Mouse (Mus musculus): ENCODE results near the gene Ccdc189. TPM values are rescaled to one million over a fixed set of nuclear protein-coding genes. Genes with fewer than 3 reads are reported as not detected.

Ccdc189 gene
- total RNA-seq, 1 experiment: 3.8 TPM

DNA sequence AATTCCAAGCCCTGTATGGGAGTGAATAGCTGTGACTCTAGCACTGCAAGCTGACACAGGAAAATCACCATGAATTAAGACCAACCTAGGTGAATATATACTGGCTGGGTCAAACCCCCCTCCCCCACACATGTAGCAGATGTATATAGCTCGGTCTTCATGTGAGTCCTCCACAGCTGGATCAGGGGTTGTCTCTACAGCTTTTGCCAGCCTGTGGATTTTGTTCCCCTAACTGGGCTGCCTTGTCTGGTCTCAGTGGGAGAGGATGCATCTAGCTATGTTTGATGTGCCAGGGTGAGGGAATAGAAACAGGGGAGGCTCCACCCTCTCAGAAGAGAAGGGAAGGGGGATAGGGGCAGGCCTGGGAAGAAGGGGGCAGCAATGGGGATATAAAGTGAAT, 27.9 kb upstream of the Ccdc189 start:
- DNase-seq (ENCODE audit: low read depth, low spot score): no peak
- in situ Hi-C loops (cut with MboI; ENCODE audit: low sequenced_read_pairs in 2 of 2, unreplicated experiment in 2 of 2): no loop called here

DNA sequence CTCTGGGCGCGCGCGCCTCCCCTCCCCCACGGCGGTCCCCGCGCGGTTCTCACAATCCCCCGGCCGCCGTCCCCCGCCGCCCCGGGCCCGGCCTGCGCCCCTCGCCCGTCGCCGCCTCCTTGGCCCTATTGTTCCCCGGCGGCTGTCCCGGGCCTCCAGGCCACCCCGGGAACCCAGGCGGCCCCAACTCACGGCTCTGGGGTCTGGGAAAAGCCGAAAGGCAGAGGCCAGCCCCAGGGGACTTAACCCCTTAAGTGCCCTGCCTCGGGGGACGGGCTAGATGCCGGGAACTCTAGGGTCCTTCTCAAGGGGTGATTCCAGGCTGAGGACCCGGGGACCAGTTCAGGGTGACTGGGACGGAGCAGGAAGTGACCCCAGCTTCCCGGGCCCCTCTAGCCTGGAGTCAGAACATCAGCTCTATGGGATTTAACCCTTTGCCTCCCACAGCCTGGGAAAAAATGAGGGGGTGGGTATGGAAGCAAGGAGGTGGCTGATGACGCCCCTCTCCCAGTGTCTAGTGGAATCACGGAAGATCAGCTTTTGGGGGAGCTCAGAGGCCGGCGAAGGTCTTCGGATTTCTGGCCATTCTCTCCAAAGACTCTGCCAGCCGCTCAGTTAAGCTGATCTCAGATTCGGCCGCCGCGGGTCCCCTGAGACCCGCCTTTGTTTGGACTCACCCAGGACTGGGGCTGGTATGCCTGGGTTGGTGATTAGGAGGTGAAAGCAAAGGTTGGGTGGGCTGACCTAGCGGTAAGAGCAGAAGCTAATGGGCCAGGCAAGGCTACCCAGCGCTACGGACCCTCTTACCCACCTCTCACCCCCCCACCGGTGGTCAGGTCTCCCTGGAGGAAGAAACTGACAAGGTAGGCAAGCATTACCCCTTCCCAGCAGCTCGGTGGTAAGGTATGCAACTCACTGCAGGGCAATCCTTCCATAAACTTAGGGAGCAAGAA, 26.8 kb upstream of the Ccdc189 start, which contains the start of gene Zfp629:
TSS of gene Zfp629 (minus strand) at position 907 of the 953 bp plus-strand sequence.
- in situ Hi-C loops (cut with MboI; ENCODE audit: low sequenced_read_pairs in 2 of 2, unreplicated experiment in 2 of 2): no loop called here
- peaks cover 26% of the 10 kb centered on the region for H3K36me3 ChIP-seq (ENCODE audit: control insufficient read depth, insufficient read depth, low read length, poor library complexity, severe bottlenecking)

More for the DNA sequence above, 27.9 kb upstream of the Ccdc189 start:
- Histone ChIP-seq H3K9ac (ENCODE audit: insufficient read depth, low read depth, low read length, poor library complexity, severe bottlenecking) (no peak overlapping the region), H3K4me3 (ENCODE audit: insufficient read depth in 1 of 2, low read depth in 1 of 2, low read length in 2 of 2, poor library complexity in 1 of 2, severe bottlenecking in 1 of 2) (no peak overlapping the region), H3K9me3 (ENCODE audit: control insufficient read depth, insufficient read depth, low read depth, low read length) (peaks cover 10% of the 10 kb centered on the region), H3K27ac (ENCODE audit: insufficient read depth, low read depth, low read length, poor library complexity, severe bottlenecking) (no peak overlapping the region), H3K4me1 (ENCODE audit: control insufficient read depth in 2 of 2, insufficient read depth in 2 of 2, low read length in 2 of 2, poor library complexity in 1 of 2) (peaks cover 0 to 3% of the 10 kb centered on the region in 2 experiments; a peak in 1 of 4 replicates), H3K36me3 (ENCODE audit: control insufficient read depth, insufficient read depth, low read length, poor library complexity, severe bottlenecking) (peaks cover 14% of the 10 kb centered on the region)
- TF ChIP-seq ZC3H11A (IDR thresholded peaks at IDR 0.05; ENCODE audit: borderline replicate concordance, low read depth, low read length) (no peak), MAFK (IDR thresholded peaks at IDR 0.05; ENCODE audit: insufficient read depth, low read depth, low read length) (no peak), HCFC1 (IDR thresholded peaks at IDR 0.05; ENCODE audit: borderline replicate concordance, insufficient read depth, low read length) (no peak), ZNF384 (IDR thresholded peaks at IDR 0.05; ENCODE audit: low read depth, low read length) (no peak), CHD2 (IDR thresholded peaks at IDR 0.05; ENCODE audit: low read depth, low read length) (no peak)

DNA sequence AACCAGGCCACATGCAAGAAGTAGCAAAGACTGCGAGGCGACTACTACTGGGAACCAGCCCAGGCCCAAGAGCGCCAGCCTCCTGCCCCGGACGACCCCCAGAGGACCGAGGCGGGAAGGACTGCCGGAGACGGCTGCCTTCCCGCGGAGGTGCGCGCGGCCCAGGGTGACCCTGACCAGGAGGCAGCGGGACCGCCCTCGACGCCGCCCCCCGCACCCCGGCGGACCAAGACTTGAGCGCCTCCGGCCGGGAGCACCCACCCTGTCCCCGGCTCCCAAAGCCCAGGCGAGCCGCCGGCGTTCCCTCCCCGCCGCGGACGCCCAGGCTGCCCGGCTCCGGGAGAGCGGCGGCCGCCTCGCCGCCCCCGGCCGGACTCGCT, 26.1 kb upstream of the Ccdc189 start:
- H3K27ac ChIP-seq (ENCODE audit: insufficient read depth, low read depth, low read length, poor library complexity, severe bottlenecking): no peak overlapping the region; the same call in 1 of the 2 replicates
- H3K4me3 ChIP-seq (ENCODE audit: insufficient read depth in 1 of 2, low read depth in 1 of 2, low read length in 2 of 2, poor library complexity in 1 of 2, severe bottlenecking in 1 of 2): peak overlapping the region; percentile 56 to 80; a peak in 3 of 4 replicates
- DNase-seq (ENCODE audit: low read depth, low spot score): no peak
- in situ Hi-C loops (cut with MboI; ENCODE audit: low sequenced_read_pairs in 2 of 2, unreplicated experiment in 2 of 2): no loop called here
- peaks cover 30% of the 10 kb centered on the region for H3K36me3 ChIP-seq (ENCODE audit: control insufficient read depth, insufficient read depth, low read length, poor library complexity, severe bottlenecking)
- no peak for TF ChIP-seq HCFC1 (IDR thresholded peaks at IDR 0.05; ENCODE audit: borderline replicate concordance, insufficient read depth, low read length)
- no peak for TF ChIP-seq CHD2 (IDR thresholded peaks at IDR 0.05; ENCODE audit: low read depth, low read length)
- no peak for TF ChIP-seq MAFK (IDR thresholded peaks at IDR 0.05; ENCODE audit: insufficient read depth, low read depth, low read length)
- TF ChIP-seq ZNF384 (IDR thresholded peaks at IDR 0.05; ENCODE audit: low read depth, low read length): no peak
- no peak for TF ChIP-seq ZC3H11A (IDR thresholded peaks at IDR 0.05; ENCODE audit: borderline replicate concordance, low read depth, low read length)
- peak overlapping the region; percentile 85 for H3K9ac ChIP-seq (ENCODE audit: insufficient read depth, low read depth, low read length, poor library complexity, severe bottlenecking)
- peaks cover 0 to 3% of the 10 kb centered on the region in 2 experiments; a peak in 1 of 4 replicates for H3K4me1 ChIP-seq (ENCODE audit: control insufficient read depth in 2 of 2, insufficient read depth in 2 of 2, low read length in 2 of 2, poor library complexity in 1 of 2)
- peaks cover 22% of the 10 kb centered on the region for H3K9me3 ChIP-seq (ENCODE audit: control insufficient read depth, insufficient read depth, low read depth, low read length)

More for the DNA sequence above, 26.8 kb upstream of the Ccdc189 start, which contains the start of gene Zfp629:
- no peak for TF ChIP-seq ZNF384 (IDR thresholded peaks at IDR 0.05; ENCODE audit: low read depth, low read length)
- TF ChIP-seq HCFC1 (IDR thresholded peaks at IDR 0.05; ENCODE audit: borderline replicate concordance, insufficient read depth, low read length): peak; percentile 38; the same call in 1 of the 2 replicates
- H3K4me3 ChIP-seq (ENCODE audit: insufficient read depth in 1 of 2, low read depth in 1 of 2, low read length in 2 of 2, poor library complexity in 1 of 2, severe bottlenecking in 1 of 2): peak within 1 kb of the TSS; percentile 80 to 98
- no peak within 1 kb of the TSS; the same call in 1 of the 2 replicates for H3K27ac ChIP-seq (ENCODE audit: insufficient read depth, low read depth, low read length, poor library complexity, severe bottlenecking)
- no peak for DNase-seq (ENCODE audit: low read depth, low spot score)
- peak within 1 kb of the TSS; percentile 85 for H3K9ac ChIP-seq (ENCODE audit: insufficient read depth, low read depth, low read length, poor library complexity, severe bottlenecking)
- H3K4me1 ChIP-seq (ENCODE audit: control insufficient read depth in 2 of 2, insufficient read depth in 2 of 2, low read length in 2 of 2, poor library complexity in 1 of 2): peaks cover 0 to 3% of the 10 kb centered on the region in 2 experiments; a peak in 1 of 4 replicates
- peaks cover 18% of the 10 kb centered on the region for H3K9me3 ChIP-seq (ENCODE audit: control insufficient read depth, insufficient read depth, low read depth, low read length)

DNA sequence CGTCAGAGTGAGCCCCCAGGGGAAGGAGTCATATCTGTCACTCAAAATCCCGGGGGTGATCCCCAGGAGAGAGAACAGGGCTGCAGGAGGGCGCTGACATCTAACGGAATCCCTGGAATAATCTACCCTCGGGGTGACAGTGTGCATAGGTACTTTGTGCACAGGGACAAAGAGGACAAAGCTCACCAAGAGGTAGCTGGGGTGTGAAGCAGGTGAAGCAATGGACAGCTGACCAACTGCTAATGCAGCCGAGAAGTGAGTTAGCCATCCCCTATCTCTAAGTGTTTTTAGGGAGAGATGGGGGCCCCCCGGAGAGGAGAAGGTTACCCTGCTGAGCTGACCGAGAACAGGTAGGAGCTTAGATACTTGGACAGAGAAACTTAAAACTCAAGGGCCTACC, 25.7 kb upstream of the Ccdc189 start:
- Histone ChIP-seq H3K9me3 (ENCODE audit: control insufficient read depth, insufficient read depth, low read depth, low read length) (peaks cover 23% of the 10 kb centered on the region), H3K4me3 (ENCODE audit: insufficient read depth in 1 of 2, low read depth in 1 of 2, low read length in 2 of 2, poor library complexity in 1 of 2, severe bottlenecking in 1 of 2) (peak overlapping the region; percentile 56 to 80; a peak in 3 of 4 replicates), H3K4me1 (ENCODE audit: control insufficient read depth in 2 of 2, insufficient read depth in 2 of 2, low read length in 2 of 2, poor library complexity in 1 of 2) (peaks cover 0 to 3% of the 10 kb centered on the region in 2 experiments; a peak in 1 of 4 replicates), H3K36me3 (ENCODE audit: control insufficient read depth, insufficient read depth, low read length, poor library complexity, severe bottlenecking) (peaks cover 30% of the 10 kb centered on the region), H3K27ac (ENCODE audit: insufficient read depth, low read depth, low read length, poor library complexity, severe bottlenecking) (no peak overlapping the region), H3K9ac (ENCODE audit: insufficient read depth, low read depth, low read length, poor library complexity, severe bottlenecking) (peak overlapping the region; percentile 85)
- no peak for TF ChIP-seq CHD2 (IDR thresholded peaks at IDR 0.05; ENCODE audit: low read depth, low read length)
- no peak for TF ChIP-seq ZC3H11A (IDR thresholded peaks at IDR 0.05; ENCODE audit: borderline replicate concordance, low read depth, low read length)
- no peak for TF ChIP-seq MAFK (IDR thresholded peaks at IDR 0.05; ENCODE audit: insufficient read depth, low read depth, low read length)
- TF ChIP-seq ZNF384 (IDR thresholded peaks at IDR 0.05; ENCODE audit: low read depth, low read length): no peak
- in situ Hi-C loops (cut with MboI; ENCODE audit: low sequenced_read_pairs in 2 of 2, unreplicated experiment in 2 of 2): no loop called here
- DNase-seq (ENCODE audit: low read depth, low spot score): no peak

Measured in ES-E14 (cell line).